Mouse (Mus musculus) E14TG2a.4 (cell line): Measurements from ENCODE around the gene Ms4a10.

Experiments
- CTCF ChIP-seq: conservative IDR thresholded peaks from 2 replicates; pipeline ENCODE4 v1.5.1; 2014; ENCODE audit warnings: low read length
- NANOG ChIP-seq: IDR thresholded peaks from 2 replicates; pipeline ENCODE4 v1.6.1; 2014; ENCODE audit warnings: borderline replicate concordance, low read length, mixed read lengths
- POU5F1 ChIP-seq: IDR thresholded peaks from 2 replicates; pipeline ENCODE4 v1.6.1; 2014; ENCODE audit warnings: low read length, borderline replicate concordance

DNA sequence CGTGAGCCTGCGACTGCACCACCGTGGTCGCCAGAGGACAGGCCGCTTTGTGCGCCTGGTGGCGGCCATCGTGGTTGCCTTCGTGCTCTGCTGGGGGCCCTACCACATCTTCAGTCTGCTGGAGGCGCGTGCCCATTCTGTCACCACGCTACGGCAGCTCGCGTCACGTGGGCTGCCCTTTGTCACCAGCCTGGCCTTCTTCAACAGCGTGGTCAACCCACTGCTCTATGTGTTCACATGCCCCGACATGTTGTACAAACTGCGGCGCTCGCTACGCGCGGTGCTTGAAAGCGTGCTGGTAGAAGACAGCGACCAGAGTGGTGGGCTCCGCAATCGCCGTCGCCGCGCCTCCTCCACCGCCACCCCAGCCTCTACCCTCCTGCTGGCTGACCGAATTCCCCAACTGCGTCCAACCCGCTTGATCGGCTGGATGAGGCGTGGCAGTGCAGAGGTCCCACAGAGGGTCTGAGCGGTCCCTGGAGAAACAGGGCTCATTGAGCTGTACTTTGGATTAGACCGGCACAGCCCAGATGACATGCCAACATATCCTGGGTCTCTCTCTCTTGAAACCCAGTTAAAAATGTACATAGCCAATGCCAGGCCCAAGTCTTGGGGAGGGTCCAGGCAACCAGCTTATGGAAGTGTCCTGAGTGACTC lies 33.5 kb downstream of the Ms4a10 start:
- TF ChIP-seq CTCF: no peak
- no peak for TF ChIP-seq NANOG
- no peak for TF ChIP-seq POU5F1
